Mouse (Mus musculus): Measurements from ENCODE around the gene Rfc5. TPM values are rescaled to one million over a fixed set of nuclear protein-coding genes. Genes with fewer than 3 reads are reported as not detected.

The Rfc5 gene
- polyA plus RNA-seq, 1 experiment, result 13.6 TPM

DNA sequence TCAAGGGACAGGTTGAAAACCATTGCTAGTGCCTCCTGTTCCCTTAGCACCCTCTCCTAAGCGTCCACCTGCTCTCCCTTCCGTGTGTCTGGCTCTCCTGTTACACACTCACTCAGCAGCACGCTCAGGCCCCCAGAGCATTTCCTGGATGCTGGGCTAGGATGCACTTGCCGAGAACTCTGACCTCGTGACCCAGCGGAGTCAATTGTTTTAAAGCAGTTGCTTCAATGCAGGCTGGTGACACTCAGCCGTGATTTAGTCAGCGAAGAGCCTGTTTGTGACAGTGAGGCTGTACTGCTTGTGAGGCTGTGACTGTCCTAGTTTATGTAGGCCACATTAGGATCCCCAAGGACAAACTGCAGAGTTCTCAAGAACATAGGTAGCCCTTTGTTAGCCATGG lies 21.6 kb downstream of the Rfc5 start:
- no peak overlapping the region for H3K4me3 ChIP-seq
- H3K27me3 ChIP-seq (ENCODE audit: control insufficient read depth, insufficient read depth, insufficient read length), result no peaks in the 10 kb centered on the region
- H3K4me2 ChIP-seq (ENCODE audit: low read depth), result no peak overlapping the region
- no peak overlapping the region for H3ac ChIP-seq (ENCODE audit: control insufficient read depth, insufficient read length)
- TF ChIP-seq E2F4 (IDR thresholded peaks at IDR 0.05; ENCODE audit: insufficient read depth) (no peak), CEBPB (IDR thresholded peaks at IDR 0.05; ENCODE audit: insufficient read depth, poor library complexity, severe bottlenecking) (no peak), USF1 (IDR thresholded peaks at IDR 0.05; ENCODE audit: low read depth) (no peak), POLR2A (IDR thresholded peaks at IDR 0.05; ENCODE audit: insufficient read length, low read depth) (no peak), REST (IDR thresholded peaks at IDR 0.05; ENCODE audit: insufficient read depth, insufficient read length) (no peak), MAX (IDR thresholded peaks at IDR 0.05; ENCODE audit: low read depth) (no peak), POLR2AphosphoS2 (IDR thresholded peaks at IDR 0.05; ENCODE audit: insufficient read length, low read depth) (no peak), MYOG (IDR thresholded peaks at IDR 0.05; ENCODE audit: control insufficient read depth in 1 of 3, insufficient read depth in 1 of 3, insufficient read length in 2 of 3, low read depth in 2 of 3) (no peak)
- peaks cover 63% of the 10 kb centered on the region for H3K79me2 ChIP-seq (ENCODE audit: control insufficient read depth, insufficient read depth)
- H3K36me3 ChIP-seq (ENCODE audit: control insufficient read depth, insufficient read depth), result peaks cover 49% of the 10 kb centered on the region

GRCm38 (mm10) chr5:117365904-117366561 lies 22.8 kb downstream of the Rfc5 start:
- H3K79me2 ChIP-seq (ENCODE audit: control insufficient read depth, insufficient read depth), result peaks cover 75% of the 10 kb centered on the region
- H3K27me3 ChIP-seq (ENCODE audit: control insufficient read depth, insufficient read depth, insufficient read length), result no peaks in the 10 kb centered on the region
- H3K4me2 ChIP-seq (ENCODE audit: low read depth), result no peak overlapping the region
- H3K36me3 ChIP-seq (ENCODE audit: control insufficient read depth, insufficient read depth), result peaks cover 42% of the 10 kb centered on the region
- no peak overlapping the region for H3K4me3 ChIP-seq
- H3ac ChIP-seq (ENCODE audit: control insufficient read depth, insufficient read length), result no peak overlapping the region
- TF ChIP-seq REST (IDR thresholded peaks at IDR 0.05; ENCODE audit: insufficient read depth, insufficient read length) (no peak), CEBPB (IDR thresholded peaks at IDR 0.05; ENCODE audit: insufficient read depth, poor library complexity, severe bottlenecking) (no peak), POLR2AphosphoS2 (IDR thresholded peaks at IDR 0.05; ENCODE audit: insufficient read length, low read depth) (no peak), POLR2A (IDR thresholded peaks at IDR 0.05; ENCODE audit: insufficient read length, low read depth) (no peak), USF1 (IDR thresholded peaks at IDR 0.05; ENCODE audit: low read depth) (no peak), MAX (IDR thresholded peaks at IDR 0.05; ENCODE audit: low read depth) (no peak), E2F4 (IDR thresholded peaks at IDR 0.05; ENCODE audit: insufficient read depth) (no peak), MYOG (IDR thresholded peaks at IDR 0.05; ENCODE audit: control insufficient read depth in 1 of 3, insufficient read depth in 1 of 3, insufficient read length in 2 of 3, low read depth in 2 of 3) (no peak), TCF12 (IDR thresholded peaks at IDR 0.05; ENCODE audit: insufficient read depth, poor library complexity, severe bottlenecking) (no peak), TCF3 (IDR thresholded peaks at IDR 0.05; ENCODE audit: insufficient read length, low read depth) (no peak), MYOD1 (IDR thresholded peaks at IDR 0.05; ENCODE audit: control insufficient read depth in 1 of 3, insufficient read length in 2 of 3, low read depth in 2 of 3) (no peak)

DNA sequence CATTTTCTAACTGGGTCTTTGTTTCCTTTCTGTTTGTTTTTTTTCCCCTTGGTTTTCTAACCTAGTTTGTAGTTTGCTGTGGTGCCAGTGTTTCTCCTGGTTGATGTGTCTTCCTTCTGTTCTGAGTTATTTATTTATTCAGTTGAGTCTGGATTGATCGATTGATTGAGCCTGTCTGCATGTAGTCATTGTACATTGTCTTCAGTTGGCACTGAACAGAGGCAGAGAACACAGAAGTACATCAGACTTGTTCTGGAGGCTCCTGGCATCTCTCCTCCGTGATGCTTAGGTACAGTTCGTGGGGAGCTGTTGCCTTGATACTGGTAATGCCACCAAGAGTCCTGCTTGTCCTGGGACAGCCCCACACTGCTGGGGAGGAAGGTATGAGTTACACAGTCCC lies 24.0 kb downstream of the Rfc5 start:
- no peak overlapping the region for H3K4me2 ChIP-seq (ENCODE audit: low read depth)
- H3ac ChIP-seq (ENCODE audit: control insufficient read depth, insufficient read length), result no peak overlapping the region
- H3K4me3 ChIP-seq, result no peak overlapping the region
- peaks cover 81% of the 10 kb centered on the region for H3K79me2 ChIP-seq (ENCODE audit: control insufficient read depth, insufficient read depth)
- peaks cover 39% of the 10 kb centered on the region for H3K36me3 ChIP-seq (ENCODE audit: control insufficient read depth, insufficient read depth)
- no peaks in the 10 kb centered on the region for H3K27me3 ChIP-seq (ENCODE audit: control insufficient read depth, insufficient read depth, insufficient read length)
- no peak for TF ChIP-seq E2F4 (IDR thresholded peaks at IDR 0.05; ENCODE audit: insufficient read depth)
- no peak for TF ChIP-seq TCF3 (IDR thresholded peaks at IDR 0.05; ENCODE audit: insufficient read length, low read depth)
- TF ChIP-seq SRF (IDR thresholded peaks at IDR 0.05; ENCODE audit: control insufficient read depth, insufficient read length, low read depth), result no peak
- no peak for TF ChIP-seq CEBPB (IDR thresholded peaks at IDR 0.05; ENCODE audit: insufficient read depth, poor library complexity, severe bottlenecking)
- TF ChIP-seq TCF12 (IDR thresholded peaks at IDR 0.05; ENCODE audit: insufficient read depth, poor library complexity, severe bottlenecking), result no peak
- TF ChIP-seq REST (IDR thresholded peaks at IDR 0.05; ENCODE audit: insufficient read depth, insufficient read length), result no peak
- no peak for TF ChIP-seq MAX (IDR thresholded peaks at IDR 0.05; ENCODE audit: low read depth)
- no peak for TF ChIP-seq POLR2A (IDR thresholded peaks at IDR 0.05; ENCODE audit: insufficient read length, low read depth)
- no peak for TF ChIP-seq POLR2AphosphoS2 (IDR thresholded peaks at IDR 0.05; ENCODE audit: insufficient read length, low read depth)
- no peak for TF ChIP-seq MYOG (IDR thresholded peaks at IDR 0.05; ENCODE audit: control insufficient read depth in 1 of 3, insufficient read depth in 1 of 3, insufficient read length in 2 of 3, low read depth in 2 of 3)
- no peak for TF ChIP-seq USF1 (IDR thresholded peaks at IDR 0.05; ENCODE audit: low read depth)
- TF ChIP-seq MYOD1 (IDR thresholded peaks at IDR 0.05; ENCODE audit: control insufficient read depth in 1 of 3, insufficient read length in 2 of 3, low read depth in 2 of 3), result no peak

DNA sequence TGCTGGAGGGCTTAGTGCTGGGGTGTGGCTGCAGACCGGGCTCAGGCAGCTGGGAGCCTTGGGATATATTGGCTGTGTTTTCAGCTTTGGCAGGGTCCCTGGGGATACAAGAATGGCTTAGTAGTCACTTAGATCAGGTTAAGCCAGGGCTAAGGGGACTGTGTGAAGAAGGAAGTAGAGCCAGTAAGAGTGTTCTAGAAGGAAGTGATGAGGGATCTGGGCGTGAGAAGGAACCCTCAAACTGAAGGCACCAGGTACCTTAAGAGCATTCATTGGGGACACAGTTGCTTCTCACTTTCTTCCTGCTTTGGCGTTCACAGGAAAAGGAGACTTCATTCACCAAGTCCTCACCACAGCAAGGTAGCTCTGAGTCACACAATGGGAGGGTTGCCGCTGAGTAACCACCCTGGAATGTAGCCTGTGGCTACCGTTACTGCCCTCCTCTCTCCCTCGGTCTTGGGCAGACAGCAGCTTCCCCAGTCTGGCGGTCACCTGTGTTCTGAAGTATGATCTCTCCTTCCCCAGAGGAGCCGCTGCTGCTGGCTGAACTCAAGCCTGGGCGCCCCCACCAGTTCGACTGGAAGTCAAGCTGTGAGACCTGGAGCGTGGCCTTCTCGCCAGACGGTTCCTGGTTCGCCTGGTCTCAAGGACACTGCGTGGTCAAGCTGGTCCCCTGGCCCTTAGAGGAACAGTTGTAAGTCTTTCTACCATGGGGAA lies 25.6 kb downstream of the Rfc5 start:
- Histone ChIP-seq H3K4me3 (no peak overlapping the region), H3K36me3 (ENCODE audit: control insufficient read depth, insufficient read depth) (peaks cover 25% of the 10 kb centered on the region), H3K4me2 (ENCODE audit: low read depth) (peak overlapping the region; percentile 76)

More for the DNA sequence above, 25.6 kb downstream of the Rfc5 start:
- Histone ChIP-seq H3ac (ENCODE audit: control insufficient read depth, insufficient read length) (no peak overlapping the region), H3K27me3 (ENCODE audit: control insufficient read depth, insufficient read depth, insufficient read length) (no peaks in the 10 kb centered on the region), H3K79me2 (ENCODE audit: control insufficient read depth, insufficient read depth) (peaks cover 87% of the 10 kb centered on the region)
- TF ChIP-seq MYOG (IDR thresholded peaks at IDR 0.05; ENCODE audit: control insufficient read depth in 1 of 3, insufficient read depth in 1 of 3, insufficient read length in 2 of 3, low read depth in 2 of 3) (peak in 1 of 3 experiments; percentile 52), CEBPB (IDR thresholded peaks at IDR 0.05; ENCODE audit: insufficient read depth, poor library complexity, severe bottlenecking) (no peak), E2F4 (IDR thresholded peaks at IDR 0.05; ENCODE audit: insufficient read depth) (no peak), MYOD1 (IDR thresholded peaks at IDR 0.05; ENCODE audit: control insufficient read depth in 1 of 3, insufficient read length in 2 of 3, low read depth in 2 of 3) (peak in 2 of 3 experiments; percentile 19 to 64)
